ENCODE assay signal across 8 mouse cellular contexts in the genomic region with DNA sequence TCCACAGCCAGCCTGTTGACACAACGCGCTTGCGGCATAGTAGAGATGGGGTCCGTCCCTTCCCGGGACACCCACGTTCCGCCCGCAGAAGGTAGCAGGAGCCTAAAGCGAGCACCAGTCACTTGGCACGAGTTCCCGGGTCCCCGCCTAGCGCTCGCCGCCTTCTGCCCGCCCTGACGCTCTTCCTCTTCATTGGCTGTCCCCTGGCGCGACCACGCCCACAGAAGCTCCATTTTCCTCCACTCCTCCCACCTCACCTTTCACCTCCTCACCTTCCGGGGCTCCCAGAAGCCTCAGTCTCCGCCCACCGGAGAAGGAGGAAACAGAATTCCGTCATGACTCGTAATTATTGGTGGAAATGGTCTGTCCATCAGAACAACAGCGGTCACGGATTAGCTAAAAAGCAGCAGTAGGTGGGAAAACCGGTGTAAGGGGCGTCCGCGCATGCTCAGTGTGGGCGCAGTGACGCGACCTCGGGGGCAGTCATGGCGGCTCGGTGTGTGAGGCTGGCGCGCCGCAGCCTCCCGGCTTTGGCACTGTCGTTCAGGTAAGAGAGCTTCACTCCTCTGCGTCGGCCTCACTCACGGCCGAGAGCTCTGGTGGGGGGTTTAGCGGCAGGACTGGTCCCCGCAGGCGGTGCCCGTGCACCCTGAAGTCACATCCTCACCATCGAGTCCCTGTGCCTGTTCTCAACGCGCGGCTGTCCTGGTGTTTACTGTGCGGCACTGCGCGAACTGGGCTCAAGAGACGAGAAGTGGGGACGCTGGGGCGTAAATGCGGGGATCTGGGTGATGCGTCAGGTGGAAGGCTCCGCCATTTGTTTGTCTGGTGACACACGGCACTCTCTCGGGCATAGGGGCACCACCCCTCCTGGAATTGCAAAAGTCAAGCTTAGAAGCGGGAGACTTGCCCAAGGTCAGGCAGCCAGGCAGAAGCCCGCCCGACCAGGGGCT. TPM values are rescaled to one million over a fixed set of nuclear protein-coding genes. Genes with fewer than 3 reads are reported as not detected.
DNase-seq lines count a peak whose midpoint lies in the region; ATAC-seq and TF ChIP-seq lines count a peak whose summit lies in the region.

A gene (plus strand): TSS at position 290 of the 953 bp plus-strand sequence.

- peaks cover 3% of the 10 kb centered on the region; the same call in 1 of the 2 replicates for H3K4me1 ChIP-seq in bone marrow, adult 2 months (ENCODE audit: control insufficient read depth, insufficient read depth, low read length)
- peaks cover 29% of the 10 kb centered on the region for H3K4me1 ChIP-seq in embryonic facial prominence, embryonic 15.5 days
- peaks cover 10% of the 10 kb centered on the region for H3K4me1 ChIP-seq in limb, embryonic 14.5 days (ENCODE audit: control insufficient read depth, insufficient read depth, low read length)
- H3K4me1 ChIP-seq in midbrain, postnatal 0 days (ENCODE audit: insufficient read depth, low read length) = peaks cover 6% of the 10 kb centered on the region; the same call in 1 of the 2 replicates

- H3K4me3 ChIP-seq in bone marrow, adult 2 months (replicated peaks; ENCODE audit: control insufficient read depth, low read depth, low read length) = peak within 1 kb of the TSS; percentile 96
- peak within 1 kb of the TSS; percentile 100 for H3K4me3 ChIP-seq in embryonic facial prominence, embryonic 15.5 days (replicated peaks)
- H3K4me3 ChIP-seq in limb, embryonic 14.5 days (replicated peaks; ENCODE audit: low read length) = peak within 1 kb of the TSS; percentile 94
- peak within 1 kb of the TSS; percentile 95 for H3K4me3 ChIP-seq in midbrain, postnatal 0 days (ENCODE audit: low read depth, low read length)

- ATAC-seq in embryonic facial prominence, embryonic 15.5 days (ENCODE audit: insufficient number of reproducible peaks, low FRiP score, low TSS enrichment, low read depth) = peak; percentile 96
- ATAC-seq in limb, embryonic 14.5 days (ENCODE audit: low FRiP score, low read depth) = peak; percentile 97
- peak; percentile 95 for ATAC-seq in midbrain, postnatal 0 days (ENCODE audit: low FRiP score)

- H3K27ac ChIP-seq in bone marrow, adult 2 months (ENCODE audit: control insufficient read depth, insufficient read depth, low read depth, low read length, poor library complexity) = peak within 1 kb of the TSS; percentile 54
- H3K27ac ChIP-seq in embryonic facial prominence, embryonic 15.5 days (replicated peaks) = peak within 1 kb of the TSS; percentile 78
- no peak within 1 kb of the TSS; the same call in 1 of the 2 replicates for H3K27ac ChIP-seq in limb, embryonic 14.5 days (replicated peaks; ENCODE audit: low read depth, low read length)
- H3K27ac ChIP-seq in midbrain, postnatal 0 days (ENCODE audit: low read depth, low read length) = peak within 1 kb of the TSS; percentile 80

- no peak for TF ChIP-seq CTCF in bone marrow, adult 2 months (IDR thresholded peaks at IDR 0.05; ENCODE audit: control insufficient read depth, insufficient read depth, low read length)
- TF ChIP-seq CTCF in midbrain, postnatal 0 days (IDR thresholded peaks at IDR 0.05) = no peak

- H3K27me3 ChIP-seq in embryonic facial prominence, embryonic 15.5 days = no peaks in the 10 kb centered on the region
- no peaks in the 10 kb centered on the region for H3K27me3 ChIP-seq in limb, embryonic 14.5 days (ENCODE audit: control insufficient read depth, insufficient read depth, low read length)
- no peaks in the 10 kb centered on the region for H3K27me3 ChIP-seq in midbrain, postnatal 0 days (ENCODE audit: insufficient read depth, low read length)

- no peaks in the 10 kb centered on the region for H3K9me3 ChIP-seq in embryonic facial prominence, embryonic 15.5 days (replicated peaks)
- no peaks in the 10 kb centered on the region for H3K9me3 ChIP-seq in limb, embryonic 14.5 days (ENCODE audit: control insufficient read depth, low read length)
- no peaks in the 10 kb centered on the region for H3K9me3 ChIP-seq in midbrain, postnatal 0 days (ENCODE audit: low read length)

- peak within 1 kb of the TSS; percentile 92 for H3K9ac ChIP-seq in embryonic facial prominence, embryonic 15.5 days
- H3K9ac ChIP-seq in limb, embryonic 14.5 days (ENCODE audit: low read depth, low read length, severe bottlenecking) = peak within 1 kb of the TSS; percentile 81
- peak within 1 kb of the TSS; percentile 91 for H3K9ac ChIP-seq in midbrain, postnatal 0 days (replicated peaks; ENCODE audit: low read length, poor library complexity, severe bottlenecking)

- peak within 1 kb of the TSS; percentile 96 for H3K4me2 ChIP-seq in embryonic facial prominence, embryonic 15.5 days (replicated peaks)
- peak within 1 kb of the TSS; percentile 92 for H3K4me2 ChIP-seq in limb, embryonic 14.5 days (replicated peaks; ENCODE audit: low read depth, low read length, severe bottlenecking)
- peak within 1 kb of the TSS; percentile 97 for H3K4me2 ChIP-seq in midbrain, postnatal 0 days (ENCODE audit: low read depth, low read length, poor library complexity, severe bottlenecking)

- peak; percentile 100 for DNase-seq in 416B (ENCODE audit: low read depth)
- DNase-seq in heart, adult 8-10 months (ENCODE audit: low spot score) = peak; percentile 100
- peak; percentile 100 for DNase-seq in kidney, adult 9 months
- peak; percentile 100 for DNase-seq in limb, embryonic 14.5 days (ENCODE audit: low spot score)
- peak; percentile 100 for DNase-seq in midbrain, postnatal 0 days (ENCODE audit: low spot score)
- peak; percentile 92 to 94 for DNase-seq in spleen, postnatal 14 days (ENCODE audit: low spot score in 2 of 2)

- under 1% methylated on average over 68 of the region's 68 CpGs for WGBS in bone marrow, adult 2 months
- under 1% methylated on average over 68 of the region's 68 CpGs for WGBS in embryonic facial prominence, embryonic 15.5 days
- 2% methylated on average over 63 of the region's 68 CpGs for WGBS in limb, embryonic 14.5 days
- under 1% methylated on average over 68 of the region's 68 CpGs for WGBS in midbrain, postnatal 0 days

- peaks cover 18% of the 10 kb centered on the region for H3K36me3 ChIP-seq in embryonic facial prominence, embryonic 15.5 days
- H3K36me3 ChIP-seq in limb, embryonic 14.5 days (ENCODE audit: control insufficient read depth, insufficient read depth, low read length) = peaks cover 12% of the 10 kb centered on the region; the same call in 1 of the 2 replicates
- no peaks in the 10 kb centered on the region; the same call in none of the 2 replicates for H3K36me3 ChIP-seq in midbrain, postnatal 0 days (ENCODE audit: insufficient read depth, low read length)

- TF ChIP-seq POLR2A in bone marrow, adult 2 months (IDR thresholded peaks at IDR 0.05; ENCODE audit: borderline replicate concordance, control insufficient read depth, low read depth, low read length) = peak; percentile 60; the same call in 1 of the 2 replicates
- peak; percentile 73; the same call in 1 of the 2 replicates for TF ChIP-seq POLR2A in limb, embryonic 14.5 days (IDR thresholded peaks at IDR 0.05; ENCODE audit: borderline replicate concordance, extremely low read depth, insufficient read depth, insufficient read length)

RNA-seq across cellular contexts. Expression of the gene that starts here (rescaled TPM):
- 5.7 and 13.3 TPM in 2 replicates for polyA plus RNA-seq in bone marrow, adult 2 months (2011; ENCODE audit: insufficient read depth, insufficient read length, low replicate concordance, missing spikeins)
- polyA plus RNA-seq in embryonic facial prominence, embryonic 15.5 days (2015; fragmentation: Nextera tagmentation; extraction: Ambion mirVana) = 48.9 and 49.2 TPM in 2 replicates
- 10 to 100 TPM; 61.7 to 66.2 (median 64.4) TPM for total RNA-seq in heart, adult 8-10 months (2022)
- polyA plus RNA-seq in limb, embryonic 14.5 days (2012; rRNA removed) = 18.5 and 22.9 TPM in 2 replicates
- polyA plus RNA-seq in limb, embryonic 14.5 days (2014; fragmentation: Nextera tagmentation; extraction: Ambion mirVana) = 52.8 and 52.9 TPM in 2 replicates
- 16.2 and 16.3 TPM in 2 replicates for total RNA-seq in midbrain, postnatal 0 days (2014; rRNA removed)
- polyA plus RNA-seq in midbrain, postnatal 0 days (2015; fragmentation: Nextera tagmentation; extraction: Ambion mirVana) = 38.4 and 43.4 TPM in 2 replicates
